Mouse (Mus musculus): ENCODE data around the gene Col15a1. TPM values are rescaled to one million over a fixed set of nuclear protein-coding genes. Genes with fewer than 3 reads are reported as not detected.

Col15a1 gene
- 3.4 TPM in 2 replicates for polyA plus RNA-seq (2014; fragmentation: Nextera tagmentation; extraction: Ambion mirVana)

- ATAC-seq (ENCODE audit: insufficient read depth, low FRiP score, low TSS enrichment) (no peak), DNase-seq (ENCODE audit: low spot score) (peak; percentile 21)
- Histone ChIP-seq H3K27me3 (ENCODE audit: control insufficient read depth, insufficient read depth, low read length) (peaks cover 38% of the 10 kb centered on the region), H3K27ac (ENCODE audit: low read depth, low read length) (no peak within 1 kb of the TSS), H3K9ac (ENCODE audit: low read length) (peak within 1 kb of the TSS; percentile 46), H3K36me3 (ENCODE audit: control insufficient read depth, insufficient read depth, low read length) (no peaks in the 10 kb centered on the region), H3K4me1 (ENCODE audit: control insufficient read depth, insufficient read depth, low read length) (peaks cover 4% of the 10 kb centered on the region; the same call in 1 of the 2 replicates), H3K4me3 (ENCODE audit: low read depth, low read length) (peak within 1 kb of the TSS; percentile 42), H3K9me3 (ENCODE audit: control insufficient read depth, low read length) (no peaks in the 10 kb centered on the region), H3K4me2 (ENCODE audit: low read depth) (peak within 1 kb of the TSS; percentile 80)
- WGBS, result under 1% methylated on average over 22 of the region's 45 CpGs
These were observed at the start of gene Col15a1 for GRCm38 (mm10) chr4:47207969-47208420. Gene Col15a1, plus strand, starts transcription at chr4:47208161.

GRCm38 (mm10) chr4:47161103-47161755 lies 46.7 kb upstream of the Col15a1 start:
- no peak overlapping the region for H3K4me2 ChIP-seq (ENCODE audit: low read depth)
- H3K4me3 ChIP-seq (ENCODE audit: low read depth, low read length), result no peak overlapping the region
- no peak overlapping the region for H3K9ac ChIP-seq (ENCODE audit: low read length)
- ATAC-seq (ENCODE audit: insufficient read depth, low FRiP score, low TSS enrichment) (peak; percentile 81), DNase-seq (ENCODE audit: low spot score) (peak; percentile 62)
- no peaks in the 10 kb centered on the region for H3K9me3 ChIP-seq (ENCODE audit: control insufficient read depth, low read length)
- peaks cover 6% of the 10 kb centered on the region; the same call in 1 of the 2 replicates for H3K4me1 ChIP-seq (ENCODE audit: control insufficient read depth, insufficient read depth, low read length)
- no peaks in the 10 kb centered on the region for H3K27me3 ChIP-seq (ENCODE audit: control insufficient read depth, insufficient read depth, low read length)
- 12% methylated on average over 3 of the region's 4 CpGs for WGBS
- H3K36me3 ChIP-seq (ENCODE audit: control insufficient read depth, insufficient read depth, low read length), result no peaks in the 10 kb centered on the region
- 0 out of 2 replicates have a peak overlapping the region, but pooled peaks have one; percentile 60 for H3K27ac ChIP-seq (ENCODE audit: low read depth, low read length)

GRCm38 (mm10) chr4:47161756-47162587 lies 46.0 kb upstream of the Col15a1 start:
- Histone ChIP-seq H3K4me1 (ENCODE audit: control insufficient read depth, insufficient read depth, low read length) (peaks cover 6% of the 10 kb centered on the region; the same call in 1 of the 2 replicates), H3K4me2 (ENCODE audit: low read depth) (no peak overlapping the region), H3K9me3 (ENCODE audit: control insufficient read depth, low read length) (no peaks in the 10 kb centered on the region), H3K27ac (ENCODE audit: low read depth, low read length) (0 out of 2 replicates have a peak overlapping the region, but pooled peaks have one; percentile 53), H3K27me3 (ENCODE audit: control insufficient read depth, insufficient read depth, low read length) (no peaks in the 10 kb centered on the region), H3K9ac (ENCODE audit: low read length) (no peak overlapping the region), H3K36me3 (ENCODE audit: control insufficient read depth, insufficient read depth, low read length) (no peaks in the 10 kb centered on the region), H3K4me3 (ENCODE audit: low read depth, low read length) (no peak overlapping the region)
- 57% methylated on average over 12 of the region's 12 CpGs for WGBS
- DNase-seq (ENCODE audit: low spot score), result no peak
- ATAC-seq (ENCODE audit: insufficient read depth, low FRiP score, low TSS enrichment), result no peak

- Histone ChIP-seq H3K27me3 (ENCODE audit: control insufficient read depth, insufficient read depth, low read length) (no peaks in the 10 kb centered on the region), H3K4me1 (ENCODE audit: control insufficient read depth, insufficient read depth, low read length) (no peaks in the 10 kb centered on the region), H3K4me3 (ENCODE audit: low read depth, low read length) (no peak overlapping the region), H3K4me2 (ENCODE audit: low read depth) (no peak overlapping the region), H3K9ac (ENCODE audit: low read length) (no peak overlapping the region), H3K36me3 (ENCODE audit: control insufficient read depth, insufficient read depth, low read length) (no peaks in the 10 kb centered on the region), H3K27ac (ENCODE audit: low read depth, low read length) (no peak overlapping the region), H3K9me3 (ENCODE audit: control insufficient read depth, low read length) (no peaks in the 10 kb centered on the region)
- WGBS, result 50% methylated on average over 1 of the region's 1 CpGs
- ATAC-seq (ENCODE audit: insufficient read depth, low FRiP score, low TSS enrichment) (no peak), DNase-seq (ENCODE audit: low spot score) (no peak)
These were observed 35.6 kb upstream of the Col15a1 start for GRCm38 (mm10) chr4:47172314-47172713.

- ATAC-seq (ENCODE audit: insufficient read depth, low FRiP score, low TSS enrichment) (no peak), DNase-seq (ENCODE audit: low spot score) (no peak)
- 86% methylated on average over 8 of the region's 8 CpGs for WGBS
- no peaks in the 10 kb centered on the region for H3K36me3 ChIP-seq (ENCODE audit: control insufficient read depth, insufficient read depth, low read length)
- no peak overlapping the region for H3K27ac ChIP-seq (ENCODE audit: low read depth, low read length)
- no peaks in the 10 kb centered on the region for H3K9me3 ChIP-seq (ENCODE audit: control insufficient read depth, low read length)
- H3K9ac ChIP-seq (ENCODE audit: low read length), result no peak overlapping the region
- no peak overlapping the region for H3K4me3 ChIP-seq (ENCODE audit: low read depth, low read length)
- H3K4me1 ChIP-seq (ENCODE audit: control insufficient read depth, insufficient read depth, low read length), result no peaks in the 10 kb centered on the region
- no peaks in the 10 kb centered on the region for H3K27me3 ChIP-seq (ENCODE audit: control insufficient read depth, insufficient read depth, low read length)
- no peak overlapping the region for H3K4me2 ChIP-seq (ENCODE audit: low read depth)
These were observed 30.9 kb upstream of the Col15a1 start for GRCm38 (mm10) chr4:47177101-47177500.

- Histone ChIP-seq H3K9me3 (ENCODE audit: control insufficient read depth, low read length) (no peaks in the 10 kb centered on the region), H3K4me2 (ENCODE audit: low read depth) (no peak overlapping the region), H3K9ac (ENCODE audit: low read length) (no peak overlapping the region), H3K27me3 (ENCODE audit: control insufficient read depth, insufficient read depth, low read length) (no peaks in the 10 kb centered on the region), H3K36me3 (ENCODE audit: control insufficient read depth, insufficient read depth, low read length) (no peaks in the 10 kb centered on the region), H3K4me1 (ENCODE audit: control insufficient read depth, insufficient read depth, low read length) (no peaks in the 10 kb centered on the region), H3K4me3 (ENCODE audit: low read depth, low read length) (no peak overlapping the region), H3K27ac (ENCODE audit: low read depth, low read length) (no peak overlapping the region)
- DNase-seq (ENCODE audit: low spot score) (no peak), ATAC-seq (ENCODE audit: insufficient read depth, low FRiP score, low TSS enrichment) (no peak)
- WGBS, result 64% methylated on average over 8 of the region's 8 CpGs
These were observed 29.6 kb upstream of the Col15a1 start for GRCm38 (mm10) chr4:47178261-47178961.

- no peak overlapping the region for H3K9ac ChIP-seq (ENCODE audit: low read length)
- H3K36me3 ChIP-seq (ENCODE audit: control insufficient read depth, insufficient read depth, low read length), result no peaks in the 10 kb centered on the region
- no peak overlapping the region for H3K4me3 ChIP-seq (ENCODE audit: low read depth, low read length)
- H3K4me1 ChIP-seq (ENCODE audit: control insufficient read depth, insufficient read depth, low read length), result no peaks in the 10 kb centered on the region
- ATAC-seq (ENCODE audit: insufficient read depth, low FRiP score, low TSS enrichment) (no peak), DNase-seq (ENCODE audit: low spot score) (no peak)
- H3K4me2 ChIP-seq (ENCODE audit: low read depth), result no peak overlapping the region
- H3K27me3 ChIP-seq (ENCODE audit: control insufficient read depth, insufficient read depth, low read length), result no peaks in the 10 kb centered on the region
- WGBS, result 90% methylated on average over 5 of the region's 5 CpGs
- H3K9me3 ChIP-seq (ENCODE audit: control insufficient read depth, low read length), result no peaks in the 10 kb centered on the region
- no peak overlapping the region for H3K27ac ChIP-seq (ENCODE audit: low read depth, low read length)
These were observed 28.4 kb upstream of the Col15a1 start for GRCm38 (mm10) chr4:47179535-47179934.

GRCm38 (mm10) chr4:47184058-47184661 lies 23.8 kb upstream of the Col15a1 start:
- no peak for ATAC-seq (ENCODE audit: insufficient read depth, low FRiP score, low TSS enrichment)
- Histone ChIP-seq H3K4me2 (ENCODE audit: low read depth) (no peak overlapping the region), H3K36me3 (ENCODE audit: control insufficient read depth, insufficient read depth, low read length) (no peaks in the 10 kb centered on the region), H3K27me3 (ENCODE audit: control insufficient read depth, insufficient read depth, low read length) (no peaks in the 10 kb centered on the region), H3K27ac (ENCODE audit: low read depth, low read length) (no peak overlapping the region), H3K4me1 (ENCODE audit: control insufficient read depth, insufficient read depth, low read length) (no peaks in the 10 kb centered on the region), H3K9me3 (ENCODE audit: control insufficient read depth, low read length) (no peaks in the 10 kb centered on the region), H3K9ac (ENCODE audit: low read length) (no peak overlapping the region), H3K4me3 (ENCODE audit: low read depth, low read length) (no peak overlapping the region)
- DNase-seq (ENCODE audit: low spot score), result no peak
- 56% methylated on average over 6 of the region's 6 CpGs for WGBS
